Mouse (Mus musculus) CD4-positive, CD25-positive, alpha-beta regulatory T cell, adult 4 months (primary cell): Measurements from ENCODE around the gene Olfr464. TPM values are rescaled to one million over a fixed set of nuclear protein-coding genes. Genes with fewer than 3 reads are reported as not detected.
"Not testable (repeated sequence)": the region's sequence is repeated elsewhere in the genome, so short reads cannot be mapped to it uniquely, and the experiment has no call there.

ENCODE experiments used
- ATAC-seq: one replicate; pipeline ENCODE4 v1.8.0; 2017
- polyA plus RNA-seq, 2 experiments: library from polyadenylated mRNA; unstranded; fragments of 100-300 nt; shearing (Covaris generic); gene quantifications; one replicate each; pipeline ENCODE4 v1.2.1; 2017

The Olfr464 gene
- polyA plus RNA-seq, result not detected

GRCm38 (mm10) chr11:87920966-87921365, at the start of gene Olfr464:
Gene Olfr464, minus strand, starts transcription at chr11:87920967.
- ATAC-seq, result no peak

GRCm38 (mm10) chr11:87968356-87969122, 47.8 kb upstream of the Olfr464 start:
- ATAC-seq, result no peak

GRCm38 (mm10) chr11:87967692-87968289, 47.0 kb upstream of the Olfr464 start:
- ATAC-seq, result peak; percentile 78

GRCm38 (mm10) chr11:87966214-87966613, 45.4 kb upstream of the Olfr464 start:
- ATAC-seq, result peak; percentile 50

GRCm38 (mm10) chr11:87965293-87965692, 44.5 kb upstream of the Olfr464 start:
- peak; percentile 64 for ATAC-seq

- ATAC-seq, result no peak
Observed at GRCm38 (mm10) chr11:87957066-87957465, 36.3 kb upstream of the Olfr464 start.

- ATAC-seq, result peak; percentile 71
Observed at GRCm38 (mm10) chr11:87955144-87955543, 34.4 kb upstream of the Olfr464 start.

GRCm38 (mm10) chr11:87949990-87950389, 29.2 kb upstream of the Olfr464 start:
- ATAC-seq, result no peak

- peak; percentile 96 for ATAC-seq
Observed at GRCm38 (mm10) chr11:87935467-87935866, 14.7 kb upstream of the Olfr464 start.

- ATAC-seq, result no peak
Observed at GRCm38 (mm10) chr11:87933731-87934130, 13.0 kb upstream of the Olfr464 start.

- ATAC-seq, result no peak
Observed at GRCm38 (mm10) chr11:87930348-87930747, 9.6 kb upstream of the Olfr464 start.

- ATAC-seq, result no peak
Observed at GRCm38 (mm10) chr11:87920301-87920700, 466 bp downstream of the Olfr464 start.

GRCm38 (mm10) chr11:87916005-87916404, 4.8 kb downstream of the Olfr464 start:
- ATAC-seq, result no peak

GRCm38 (mm10) chr11:87904331-87904730, 16.4 kb downstream of the Olfr464 start:
- ATAC-seq, result no peak

GRCm38 (mm10) chr11:87897287-87897686, 23.5 kb downstream of the Olfr464 start, which contains the start of gene Olfr463:
Gene Olfr463, minus strand, starts transcription at chr11:87897387.
- ATAC-seq, result no peak

- no peak for ATAC-seq
Observed at GRCm38 (mm10) chr11:87892168-87892567, 28.6 kb downstream of the Olfr464 start, which contains the start of gene Olfr462. Gene Olfr462, minus strand, starts transcription at chr11:87892268.

- ATAC-seq, result no peak
Observed at GRCm38 (mm10) chr11:87884856-87885255, 35.9 kb downstream of the Olfr464 start.

- no peak for ATAC-seq
Observed at GRCm38 (mm10) chr11:87883493-87883892, 37.3 kb downstream of the Olfr464 start.

GRCm38 (mm10) chr11:87881714-87882113, 39.1 kb downstream of the Olfr464 start:
- no peak for ATAC-seq

GRCm38 (mm10) chr11:87879826-87880225, 40.9 kb downstream of the Olfr464 start:
- ATAC-seq, result no peak

GRCm38 (mm10) chr11:87875436-87875835, 45.3 kb downstream of the Olfr464 start, which contains the start of gene Epx:
Gene Epx, minus strand, starts transcription at chr11:87875536.
- ATAC-seq, result no peak

GRCm38 (mm10) chr11:87871766-87872165, 49.0 kb downstream of the Olfr464 start:
- no peak for ATAC-seq

GRCm38 (mm10) chr11:87870096-87870495, 50.7 kb downstream of the Olfr464 start:
- no peak for ATAC-seq

GRCm38 (mm10) chr11:87866891-87867290, 53.9 kb downstream of the Olfr464 start:
- ATAC-seq, result not testable (repeated sequence)
